ENCODE assay signal across 8 mouse cellular contexts in the genomic region with DNA sequence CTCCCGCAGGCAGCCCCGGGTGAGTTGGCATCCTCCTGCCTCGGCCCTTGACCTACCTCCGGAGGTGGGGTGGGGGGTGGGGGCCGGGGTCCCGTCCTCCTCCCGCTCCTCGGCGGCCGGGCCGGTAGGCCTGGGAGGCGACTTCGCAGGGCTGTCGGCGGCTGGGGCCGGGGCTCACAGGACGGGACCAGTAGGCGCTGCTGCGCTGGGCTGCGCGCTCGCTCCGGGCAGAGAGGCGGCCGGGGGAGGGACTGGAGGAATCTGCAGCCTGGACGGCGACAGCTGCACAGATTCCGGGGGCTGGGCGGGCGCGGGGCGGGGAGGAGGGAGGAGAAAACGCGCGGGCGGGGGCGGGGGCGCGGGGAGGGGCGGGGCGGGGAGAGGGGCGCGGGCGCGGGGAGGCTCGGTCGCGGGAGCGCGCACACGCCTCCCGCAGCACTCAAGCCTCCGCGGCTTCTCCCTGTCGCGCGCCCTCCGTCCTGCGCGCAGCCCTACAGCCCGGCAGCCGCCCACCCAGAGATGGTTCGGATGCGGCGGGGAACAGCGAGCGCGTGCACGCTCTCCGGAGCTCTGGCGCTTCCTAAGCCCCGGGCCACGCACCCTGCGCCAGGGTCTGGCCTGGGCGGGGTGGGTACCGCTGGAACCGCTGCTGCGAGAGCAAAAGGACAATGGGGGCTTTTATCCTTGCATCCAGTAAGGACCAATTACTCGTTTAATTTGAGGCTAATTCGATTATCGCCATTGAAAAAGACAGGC. TPM values are rescaled to one million over a fixed set of nuclear protein-coding genes. Genes with fewer than 3 reads are reported as not detected.
A peak's percentile ranks its signal among the peaks of the same experiment; 100 is the strongest.
DNase-seq lines count a peak whose midpoint lies in the region; ATAC-seq lines count a peak whose summit lies in the region.

A gene (minus strand): TSS at position 284 of the 756 bp plus-strand sequence.

- H3K4me2 ChIP-seq in hindbrain, embryonic 11.5 days (replicated peaks; ENCODE audit: low read depth, low read length) = peak within 1 kb of the TSS; percentile 91
- peak within 1 kb of the TSS; percentile 76 for H3K4me2 ChIP-seq in lung, embryonic 15.5 days

- H3K9me3 ChIP-seq in hindbrain, embryonic 11.5 days (ENCODE audit: control insufficient read depth, low read length) = no peaks in the 10 kb centered on the region
- no peaks in the 10 kb centered on the region for H3K9me3 ChIP-seq in lung, embryonic 15.5 days

- DNase-seq in NIH3T3 (ENCODE audit: low read depth) = peak; percentile 93
- peak; percentile 86 to 90 for DNase-seq in cerebellum, postnatal 14 days
- peak; percentile 76 to 78 for DNase-seq in frontal cortex, postnatal 14 days (ENCODE audit: low spot score in 2 of 2)
- DNase-seq in hindbrain, embryonic 11.5 days (ENCODE audit: low spot score) = peak; percentile 92
- peak; percentile 89 for DNase-seq in layer of hippocampus, adult 9-11 months
- DNase-seq in ovary, adult 18-20 months (ENCODE audit: low spot score) = peak; percentile 84
- DNase-seq in thymus, postnatal 10 days (ENCODE audit: low spot score in 2 of 2) = peak; percentile 8 to 29

- H3K27ac ChIP-seq in hindbrain, embryonic 11.5 days (ENCODE audit: low read depth, low read length) = peak within 1 kb of the TSS; percentile 91
- peak within 1 kb of the TSS; percentile 99 for H3K27ac ChIP-seq in lung, embryonic 15.5 days

- no peaks in the 10 kb centered on the region for H3K27me3 ChIP-seq in hindbrain, embryonic 11.5 days (ENCODE audit: control insufficient read depth, insufficient read depth, low read length)
- no peaks in the 10 kb centered on the region for H3K27me3 ChIP-seq in lung, embryonic 15.5 days

- under 1% methylated on average over 34 of the region's 81 CpGs for WGBS in hindbrain, embryonic 11.5 days
- WGBS in lung, embryonic 15.5 days = 0% methylated on average over 47 of the region's 81 CpGs

- peak within 1 kb of the TSS; percentile 90 for H3K9ac ChIP-seq in hindbrain, embryonic 11.5 days (ENCODE audit: low read depth, low read length)
- peak within 1 kb of the TSS; percentile 95 for H3K9ac ChIP-seq in lung, embryonic 15.5 days

- no peaks in the 10 kb centered on the region for H3K36me3 ChIP-seq in hindbrain, embryonic 11.5 days (ENCODE audit: control insufficient read depth, insufficient read depth, low read length)
- no peaks in the 10 kb centered on the region for H3K36me3 ChIP-seq in lung, embryonic 15.5 days

- H3K4me1 ChIP-seq in hindbrain, embryonic 11.5 days (replicated peaks; ENCODE audit: control insufficient read depth, insufficient read depth, low read length) = no peaks in the 10 kb centered on the region
- peaks cover 30% of the 10 kb centered on the region for H3K4me1 ChIP-seq in lung, embryonic 15.5 days

- ATAC-seq in hindbrain, embryonic 11.5 days (ENCODE audit: low FRiP score) = peak; percentile 97
- ATAC-seq in lung, embryonic 15.5 days (ENCODE audit: borderline replicate concordance, extremely low read depth, low FRiP score, low TSS enrichment) = peak; percentile 96

- peak within 1 kb of the TSS; percentile 94 for H3K4me3 ChIP-seq in hindbrain, embryonic 11.5 days (ENCODE audit: low read depth, low read length)
- H3K4me3 ChIP-seq in lung, embryonic 15.5 days = peak within 1 kb of the TSS; percentile 99

RNA-seq across cellular contexts. Expression of the gene that starts here (rescaled TPM):
- 96.0 and 106 TPM in 2 replicates for polyA plus RNA-seq in hindbrain, embryonic 11.5 days (2014; fragmentation: Nextera tagmentation; extraction: Ambion mirVana)
- polyA plus RNA-seq in lung, embryonic 15.5 days (2015; fragmentation: Nextera tagmentation; extraction: Ambion mirVana) = 155 and 163 TPM in 2 replicates

Comparison
In these comparisons a context has a peak if more than half of its experiments do, and no peak if none do; other contexts are left out.
1. Peak in every context shown above with its lines: DNase-seq, ATAC-seq, H3K4me3 ChIP-seq and H3K27ac ChIP-seq.
2. DNase-seq: peak in every context shown above with its lines; median percentile 93 in NIH3T3; 92 in hindbrain, embryonic 11.5 days; 89 in layer of hippocampus, adult 9-11 months; 88 in cerebellum, postnatal 14 days; 84 in ovary, adult 18-20 months; 77 in frontal cortex, postnatal 14 days; 18 in thymus, postnatal 10 days.